Mouse (Mus musculus) embryo, embryonic 11 days (tissue): ENCODE measurements around the gene Gm9936.

Experiments used
- DNase-seq: peaks from one replicate; pipeline ENCODE4 v3.0.0-alpha.2; 2015

Gm9936 gene

GRCm38 (mm10) chr5:114836886-114837285, 21.6 kb downstream of the Gm9936 start:
- DNase-seq, result no peak

GRCm38 (mm10) chr5:114829740-114830139, 28.7 kb downstream of the Gm9936 start:
- DNase-seq, result no peak

DNA sequence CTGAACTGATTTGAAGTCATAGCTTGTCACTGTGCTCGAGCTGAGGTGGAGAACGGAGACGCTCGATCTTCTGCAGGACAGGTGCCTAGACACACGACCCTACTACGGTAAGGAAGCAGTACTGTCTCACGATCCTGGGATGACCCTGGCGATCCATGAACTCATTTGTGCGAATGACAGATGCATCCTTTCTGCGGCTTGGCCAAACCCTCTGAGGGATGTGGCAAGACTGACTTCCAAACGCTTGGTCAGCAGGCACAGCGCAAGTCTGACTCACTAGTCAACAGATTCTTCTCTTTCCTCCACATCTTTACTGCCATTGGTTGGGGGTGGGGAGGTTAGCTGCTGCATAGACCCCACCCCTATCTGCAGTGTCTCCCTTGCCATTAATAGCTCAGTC, 31.1 kb downstream of the Gm9936 start:
- no peak for DNase-seq

- peak; percentile 94 for DNase-seq
Observed at GRCm38 (mm10) chr5:114825978-114826691, 32.3 kb downstream of the Gm9936 start.

DNA sequence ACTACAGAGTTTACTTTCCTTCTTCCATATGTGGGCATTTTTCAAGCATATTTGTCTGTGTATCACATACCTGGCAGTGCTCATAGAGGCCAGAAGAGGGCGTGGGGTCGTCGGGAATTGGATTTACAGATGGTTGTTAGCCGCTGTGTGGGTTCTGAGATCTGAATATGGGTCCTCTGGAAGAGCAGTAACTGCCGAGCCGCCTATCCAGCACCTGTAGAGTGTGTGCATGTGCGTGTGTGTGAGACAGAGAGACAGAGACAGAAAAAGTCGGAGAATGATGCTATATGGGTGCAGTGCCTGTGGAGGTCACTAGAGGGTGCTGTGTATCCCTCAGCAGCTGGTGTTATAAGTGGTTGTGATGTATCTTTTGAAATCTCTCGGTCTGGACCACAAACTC, 34.3 kb downstream of the Gm9936 start:
- DNase-seq, result peak; percentile 34

DNA sequence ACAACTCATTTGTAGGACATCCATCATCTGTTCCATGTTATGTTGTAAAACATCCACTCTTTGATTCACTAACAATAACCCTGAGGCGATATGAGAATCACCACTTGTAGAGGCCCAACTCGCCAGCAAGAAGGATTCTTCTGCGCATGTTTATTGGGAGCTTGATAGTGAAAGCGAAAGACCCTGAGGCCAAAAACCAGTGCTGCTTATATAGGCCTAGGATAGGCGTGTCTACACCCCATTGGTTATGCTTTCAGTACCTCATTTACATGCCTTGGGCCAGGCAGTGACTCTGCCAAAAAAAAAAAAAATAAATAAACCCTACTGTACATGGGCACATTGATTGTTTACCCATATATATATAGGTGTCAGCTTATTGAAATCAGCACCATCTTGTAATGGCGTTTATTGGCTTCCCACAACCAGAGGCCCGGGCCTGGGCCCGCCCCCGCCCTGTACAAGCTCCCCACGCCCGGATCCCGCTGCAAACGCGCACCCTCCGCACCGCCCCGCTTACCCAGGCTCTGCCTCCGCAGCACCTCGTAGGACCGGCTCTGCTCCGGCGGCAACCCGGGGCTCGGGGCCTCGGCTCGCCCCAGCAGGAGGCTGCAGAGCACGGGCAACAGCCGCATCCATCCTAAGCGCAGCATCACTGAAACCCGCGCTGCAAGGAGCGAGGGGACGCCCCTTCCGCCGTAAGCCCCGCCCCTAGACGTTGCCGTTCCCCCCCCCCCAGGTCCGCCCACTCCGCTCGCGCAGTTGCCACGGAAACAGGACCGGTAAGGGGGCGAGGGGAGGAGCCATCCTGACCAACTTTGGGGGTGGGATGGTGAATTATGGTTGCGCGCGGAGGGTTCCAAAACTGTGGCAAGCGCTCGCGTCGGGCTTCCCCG, 35.4 kb downstream of the Gm9936 start, which contains the start of gene 1500011B03Rik:
1500011B03Rik (minus strand) TSS at position 673 of the 893 bp plus-strand sequence.
- peak; percentile 93 for DNase-seq

GRCm38 (mm10) chr5:114818124-114818523, 40.4 kb downstream of the Gm9936 start:
- no peak for DNase-seq

GRCm38 (mm10) chr5:114816599-114816998, 41.9 kb downstream of the Gm9936 start:
- no peak for DNase-seq

GRCm38 (mm10) chr5:114813525-114814181, 44.8 kb downstream of the Gm9936 start:
- peak; percentile 93 for DNase-seq

- DNase-seq, result no peak
Observed at GRCm38 (mm10) chr5:114809826-114810225, 48.7 kb downstream of the Gm9936 start.

- no peak for DNase-seq
Observed at GRCm38 (mm10) chr5:114809181-114809756, 49.2 kb downstream of the Gm9936 start.

DNA sequence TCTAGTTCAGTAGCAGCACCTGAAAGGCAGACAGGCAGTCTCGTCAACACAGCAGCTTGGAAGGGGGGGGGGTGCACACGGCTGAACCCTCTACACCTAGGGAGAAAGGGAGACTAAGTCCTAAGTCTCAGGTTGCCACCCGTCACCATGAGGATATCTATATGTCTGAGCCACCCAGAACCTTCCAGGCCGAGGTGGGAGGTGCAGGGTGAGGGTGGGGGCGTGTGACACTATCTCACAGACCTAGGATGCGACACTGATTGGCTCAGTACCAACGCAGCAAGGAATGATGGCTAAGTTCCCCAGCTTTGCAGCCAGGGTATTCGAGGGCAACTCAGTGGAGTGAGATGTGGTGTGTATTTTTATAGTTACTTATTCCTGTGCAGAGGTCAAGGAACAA, 50.1 kb downstream of the Gm9936 start:
- DNase-seq, result no peak

DNA sequence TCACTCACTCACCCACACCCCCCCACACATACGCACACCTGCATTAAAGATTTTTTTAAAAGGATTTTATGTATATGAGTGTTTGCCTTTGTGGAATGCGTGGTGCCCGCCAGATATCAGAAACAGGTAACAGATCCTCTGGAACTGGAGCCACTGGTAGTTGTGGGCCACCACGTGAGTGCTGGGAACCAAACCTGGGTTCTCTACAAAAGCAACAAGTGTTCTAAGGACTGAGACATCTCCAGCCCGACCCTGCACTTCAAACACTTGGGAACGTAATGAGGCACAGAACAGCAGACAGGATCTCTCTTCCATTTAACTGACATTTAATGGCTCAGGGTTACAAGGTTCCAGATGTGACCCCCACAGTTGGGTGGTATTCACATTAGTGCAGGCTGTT, 50.6 kb downstream of the Gm9936 start:
- DNase-seq, result no peak

DNA sequence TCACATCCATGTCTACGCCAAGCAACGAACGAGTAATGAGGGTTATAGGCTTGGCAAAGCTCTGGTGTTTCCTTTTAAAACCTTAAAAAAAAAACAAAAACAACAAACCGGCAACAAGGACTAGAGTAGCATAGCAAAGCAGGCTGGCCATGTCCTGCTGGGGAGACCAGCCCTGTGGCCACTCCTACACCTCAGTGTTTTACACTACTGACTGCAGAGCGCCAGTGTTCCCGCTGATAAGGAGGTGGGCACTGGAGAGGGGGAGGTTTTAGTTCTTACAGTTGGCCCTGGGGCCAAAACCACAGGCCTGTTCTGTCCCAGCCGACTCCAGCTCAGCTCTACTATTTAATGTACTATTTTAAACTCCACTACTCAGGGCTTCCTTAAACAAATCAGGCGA, 51.0 kb downstream of the Gm9936 start:
- DNase-seq, result no peak

DNA sequence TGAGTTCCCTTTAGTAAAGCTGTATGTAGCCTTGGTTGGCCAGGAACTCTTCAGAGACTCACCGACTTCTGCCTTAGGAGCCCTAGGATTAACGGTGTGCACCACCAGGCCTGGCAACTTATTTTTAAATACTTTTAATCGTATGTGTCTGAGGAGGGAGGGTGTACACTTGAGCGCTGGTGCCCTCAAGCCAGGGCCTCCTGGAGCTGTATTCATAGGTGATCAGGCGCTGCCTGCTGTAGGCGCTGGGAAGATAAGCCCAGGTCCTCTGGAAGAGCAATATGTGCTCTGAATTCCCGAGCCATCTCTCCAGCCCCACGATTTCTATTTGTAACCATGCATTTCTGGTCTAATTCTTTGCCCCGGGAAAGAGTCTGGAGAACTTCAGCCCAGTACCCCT, 51.4 kb downstream of the Gm9936 start:
- no peak for DNase-seq

GRCm38 (mm10) chr5:114806636-114807035, 51.8 kb downstream of the Gm9936 start:
- no peak for DNase-seq
